Mouse (Mus musculus) forebrain, postnatal 0 days (tissue): ENCODE results near the gene Dtx3l. TPM values are rescaled to one million over a fixed set of nuclear protein-coding genes. Genes with fewer than 3 reads are reported as not detected.
"Not testable (repeated sequence)": the region's sequence is repeated elsewhere in the genome, so short reads cannot be mapped to it uniquely, and the experiment has no call there.

ENCODE experiments used
- ATAC-seq: fragments of 200-750 bp; cut with Nextera tagmentation; 2 replicates; pipeline ENCODE4 v1.8.0; 2017; ENCODE audit warnings: mild to moderate bottlenecking, moderate library complexity
- DNase-seq: peaks from one replicate; pipeline ENCODE4 v3.0.0-alpha.2; 2015
- H3K27ac ChIP-seq: fragments of 300-500 bp; sonication (generic); 2 replicates; pipeline ENCODE4 v1.5.1; 2014; ENCODE audit warnings: low read depth, mild to moderate bottlenecking, antibody characterized with exemption, low read length, moderate library complexity, mixed read lengths
- H3K27me3 ChIP-seq: fragments of 300-500 bp; sonication (generic); 2 replicates; pipeline ENCODE4 v1.6.1; 2014; ENCODE audit warnings: mild to moderate bottlenecking, low read length, mixed read lengths; ENCODE audit not compliant: insufficient read depth
- H3K36me3 ChIP-seq: fragments of 300-500 bp; sonication (generic); 2 replicates; pipeline ENCODE4 v1.6.1; 2014; ENCODE audit warnings: mild to moderate bottlenecking, moderate library complexity; ENCODE audit not compliant: insufficient read depth
- H3K4me1 ChIP-seq: fragments of 300-500 bp; sonication (generic); 2 replicates; pipeline ENCODE4 v1.6.1; 2014; ENCODE audit warnings: antibody characterized with exemption; ENCODE audit not compliant: insufficient read depth
- H3K4me2 ChIP-seq: fragments of 300-500 bp; sonication (generic); 2 replicates; pipeline ENCODE4 v1.6.1; 2014; ENCODE audit warnings: low read depth, mild to moderate bottlenecking, moderate library complexity
- H3K4me3 ChIP-seq: fragments of 300-500 bp; sonication (generic); 2 replicates; pipeline ENCODE4 v1.5.1; 2014; ENCODE audit warnings: low read depth, low read length, mixed read lengths
- H3K9ac ChIP-seq: fragments of 300-500 bp; sonication (generic); 2 replicates; pipeline ENCODE4 v1.6.1; 2014; ENCODE audit warnings: mild to moderate bottlenecking
- H3K9me3 ChIP-seq: fragments of 300-500 bp; sonication (generic); 2 replicates; pipeline ENCODE4 v1.6.1; 2016; ENCODE audit warnings: low read length
- CTCF ChIP-seq: sonication (generic); IDR thresholded peaks from 2 replicates; pipeline ENCODE4 v1.5.1; 2016; ENCODE audit warnings: antibody characterized with exemption, control low read depth, low read depth
- WGBS: fragments of 180-500 bp; shearing (Covaris S2); extraction: QIAGEN DNeasy Blood & Tissue Kit; methylation state at CpG from one replicate; pipeline ENCODE4 v1.1.7; 2014; 5-methylcytosine and 5-hydroxymethylcytosine counted together
- polyA plus RNA-seq: library from polyadenylated mRNA; unstranded; fragments of >200 nt; fragmentation: Nextera tagmentation; extraction: Ambion mirVana; gene quantifications from 2 replicates; pipeline ENCODE4 v1.2.1, GENCODE M21; 2015
- total RNA-seq: library from RNA; depleted of rRNA; stranded (reverse); fragments of >200 nt; gene quantifications from 2 replicates; pipeline ENCODE4 v1.2.3, GENCODE M21; 2014

Gene Dtx3l
- total and polyA plus RNA-seq, 2 experiments from 2014 or later = 1.1 to 2.3 TPM

GRCm38 (mm10) chr16:35904121-35904736 is 34.7 kb downstream of the Dtx3l start:
- Histone ChIP-seq H3K4me2 (no peak overlapping the region), H3K9ac (no peak overlapping the region), H3K36me3 (no peaks in the 10 kb centered on the region), H3K27ac (no peak overlapping the region), H3K4me3 (no peak overlapping the region), H3K4me1 (no peaks in the 10 kb centered on the region), H3K9me3 (no peaks in the 10 kb centered on the region), H3K27me3 (no peaks in the 10 kb centered on the region)
- WGBS = 90% methylated on average over 4 of the region's 4 CpGs
- no peak for DNase-seq
- no peak for ATAC-seq
- TF ChIP-seq CTCF = no peak

DNA sequence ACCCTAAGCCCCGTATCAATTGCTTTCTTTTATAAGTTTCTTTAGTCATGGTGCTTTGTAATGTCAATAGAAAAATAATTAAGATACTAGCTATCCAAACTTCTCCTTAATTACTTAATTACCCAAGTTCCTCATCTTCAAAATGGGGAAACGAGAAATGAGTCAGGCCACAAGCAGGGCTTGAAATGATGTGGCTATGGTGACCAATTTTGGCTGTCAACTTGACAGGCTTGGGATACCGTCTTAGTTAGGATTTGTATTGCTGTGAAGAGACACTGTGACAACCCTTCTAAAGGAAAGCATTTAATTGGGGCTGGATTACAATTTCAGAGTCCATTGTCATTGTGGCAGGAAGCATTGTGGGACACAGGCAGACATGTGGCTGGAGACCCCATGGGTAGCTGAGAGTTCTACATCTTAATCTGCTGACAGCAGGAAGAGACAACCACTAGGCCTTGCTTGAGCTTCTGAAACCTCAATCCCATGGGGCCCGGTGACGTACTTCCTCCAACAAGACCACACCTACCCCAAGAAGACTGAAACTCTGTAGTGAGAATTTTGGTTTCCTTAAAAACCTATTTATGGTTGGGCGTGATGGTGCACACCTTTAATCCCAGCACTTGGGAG is 35.8 kb downstream of the Dtx3l start:
- Histone ChIP-seq H3K4me3 (no peak overlapping the region), H3K4me1 (no peaks in the 10 kb centered on the region), H3K9ac (no peak overlapping the region), H3K27ac (no peak overlapping the region), H3K4me2 (no peak overlapping the region), H3K27me3 (no peaks in the 10 kb centered on the region), H3K9me3 (no peaks in the 10 kb centered on the region), H3K36me3 (no peaks in the 10 kb centered on the region)
- no peak for DNase-seq
- WGBS = 78% methylated on average over 6 of the region's 6 CpGs
- no peak for ATAC-seq
- TF ChIP-seq CTCF = no peak

- no peak for TF ChIP-seq CTCF
- WGBS = 91% methylated on average over 3 of the region's 3 CpGs
- Histone ChIP-seq H3K4me3 (no peak overlapping the region), H3K27me3 (no peaks in the 10 kb centered on the region), H3K4me2 (no peak overlapping the region), H3K9ac (no peak overlapping the region), H3K4me1 (no peaks in the 10 kb centered on the region), H3K36me3 (no peaks in the 10 kb centered on the region), H3K27ac (no peak overlapping the region), H3K9me3 (0 out of 2 replicates have a peak, but pooled peaks cover 5% of the 10 kb centered on the region)
- ATAC-seq (no peak), DNase-seq (no peak)
Observed at GRCm38 (mm10) chr16:35900541-35900940, 38.4 kb downstream of the Dtx3l start.

GRCm38 (mm10) chr16:35894997-35895396 is 44.0 kb downstream of the Dtx3l start:
- ATAC-seq = no peak
- Histone ChIP-seq H3K27ac (no peak overlapping the region), H3K9ac (no peak overlapping the region), H3K36me3 (no peaks in the 10 kb centered on the region), H3K4me1 (no peaks in the 10 kb centered on the region), H3K9me3 (0 out of 2 replicates have a peak, but pooled peaks cover 5% of the 10 kb centered on the region), H3K4me3 (no peak overlapping the region), H3K4me2 (no peak overlapping the region), H3K27me3 (no peaks in the 10 kb centered on the region)
- DNase-seq = no peak
- no peak for TF ChIP-seq CTCF
- WGBS = 67% methylated on average over 6 of the region's 6 CpGs

DNA sequence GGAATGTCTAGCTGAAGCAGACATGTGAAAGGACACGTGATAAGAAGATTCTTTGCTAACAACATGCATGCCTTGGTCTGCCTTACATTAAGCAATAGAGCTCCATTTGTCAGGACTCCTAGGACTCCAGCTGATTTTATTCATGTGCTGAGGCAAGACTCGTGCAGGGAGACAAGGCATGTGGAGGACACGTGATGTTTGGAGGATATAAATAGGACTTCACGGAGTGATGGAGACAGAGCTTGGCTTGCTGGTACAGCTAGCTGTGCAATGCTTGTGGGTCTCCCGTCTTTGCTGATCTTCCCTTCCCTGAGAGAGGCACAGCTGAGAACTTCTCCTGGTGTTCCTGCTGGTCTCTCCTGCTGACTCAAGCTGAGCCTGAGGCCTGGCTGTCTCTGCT is 47.3 kb downstream of the Dtx3l start:
- H3K9me3 ChIP-seq, H3K4me2 ChIP-seq, H3K27me3 ChIP-seq, H3K36me3 ChIP-seq, H3K9ac ChIP-seq, DNase-seq, ATAC-seq, H3K27ac ChIP-seq, H3K4me3 ChIP-seq, H3K4me1 ChIP-seq: not testable (repeated sequence)
- 74% methylated on average over 5 of the region's 5 CpGs for WGBS

- no peak overlapping the region for H3K4me3 ChIP-seq
- no peaks in the 10 kb centered on the region for H3K27me3 ChIP-seq
- DNase-seq (no peak), ATAC-seq (no peak)
- H3K4me1 ChIP-seq = no peaks in the 10 kb centered on the region
- H3K4me2 ChIP-seq = no peak overlapping the region
- TF ChIP-seq CTCF = peak; percentile 60
- no peaks in the 10 kb centered on the region for H3K36me3 ChIP-seq
- no peak overlapping the region for H3K27ac ChIP-seq
- no peaks in the 10 kb centered on the region for H3K9me3 ChIP-seq
- H3K9ac ChIP-seq = no peak overlapping the region
- WGBS = 72% methylated on average over 3 of the region's 3 CpGs
Observed at GRCm38 (mm10) chr16:35890645-35891044, 48.3 kb downstream of the Dtx3l start.

- ATAC-seq = no peak
- H3K27me3 ChIP-seq = no peaks in the 10 kb centered on the region
- no peak overlapping the region for H3K4me3 ChIP-seq
- H3K4me2 ChIP-seq = no peak overlapping the region
- no peaks in the 10 kb centered on the region for H3K9me3 ChIP-seq
- H3K36me3 ChIP-seq = no peaks in the 10 kb centered on the region
- no peaks in the 10 kb centered on the region for H3K4me1 ChIP-seq
- TF ChIP-seq CTCF = no peak
- no peak overlapping the region for H3K27ac ChIP-seq
- WGBS = 87% methylated on average over 5 of the region's 5 CpGs
- DNase-seq = no peak
- H3K9ac ChIP-seq = no peak overlapping the region
Observed at GRCm38 (mm10) chr16:35888910-35889309, 50.0 kb downstream of the Dtx3l start.
